Mouse (Mus musculus) CH12.LX (cell line): ENCODE measurements around the gene Hnrnph2. TPM values are rescaled to one million over a fixed set of nuclear protein-coding genes. Genes with fewer than 3 reads are reported as not detected.

ENCODE experiments used
- DNase-seq: peaks from one replicate; pipeline ENCODE4 v3.0.0-alpha.2; 2013; ENCODE audit errors: extremely low read depth
- H3K27ac ChIP-seq: 2 replicates; pipeline ENCODE4 v1.5.1; 2012; ENCODE audit warnings: low read depth, mild to moderate bottlenecking, control low read depth, moderate library complexity; ENCODE audit not compliant: insufficient read depth
- H3K27me3 ChIP-seq: replicated peaks from 2 replicates; pipeline ENCODE3; 2012; ENCODE audit warnings: inconsistent platforms
- H3K36me3 ChIP-seq, 2 experiments: replicated peaks in 1 of 2; 2 replicates each; pipeline versions ENCODE3 to v1.6.1; 2012; ENCODE audit warnings: inconsistent platforms in 1 of 2, low read length in 1 of 2, mild to moderate bottlenecking in 1 of 2, mixed read lengths in 1 of 2, moderate library complexity in 1 of 2; ENCODE audit not compliant: control insufficient read depth in 1 of 2, insufficient read depth in 1 of 2
- H3K4me1 ChIP-seq, 2 experiments: 2 replicates each; pipeline ENCODE4 v1.6.1; 2012; ENCODE audit warnings: inconsistent platforms in 1 of 2, moderate library complexity in 1 of 2; ENCODE audit not compliant: insufficient read depth in 2 of 2, control insufficient read depth in 1 of 2
- H3K4me2 ChIP-seq: 2 replicates; pipeline ENCODE4 v1.6.1; 2012; ENCODE audit warnings: low read depth, mild to moderate bottlenecking, control low read depth; ENCODE audit not compliant: poor library complexity, insufficient read depth, severe bottlenecking
- H3K4me3 ChIP-seq, 3 experiments: fragments of 150-350 bp in 1 of 3; sonication (generic) in 1 of 3; replicated peaks in 1 of 3; 2 replicates each; pipeline versions ENCODE3 to v1.5.1; 2011 to 2012; ENCODE audit warnings: low read depth in 2 of 3, low read length in 2 of 3, mild to moderate bottlenecking in 2 of 3, moderate library complexity in 2 of 3, control low read depth in 1 of 3, improper control_type of control experiment in 1 of 3, inconsistent platforms in 1 of 3, mixed read lengths in 1 of 3; ENCODE audit not compliant: poor library complexity in 1 of 3
- H3K79me2 ChIP-seq: replicated peaks from 2 replicates; pipeline ENCODE4 v1.6.1; 2012; ENCODE audit warnings: mild to moderate bottlenecking, moderate library complexity; ENCODE audit not compliant: control insufficient read depth, poor library complexity, insufficient read depth, severe bottlenecking; ENCODE audit errors: extremely low read depth
- H3K9ac ChIP-seq: 2 replicates; pipeline ENCODE4 v1.6.1; 2012; ENCODE audit warnings: low read depth, mild to moderate bottlenecking, control low read depth, moderate library complexity; ENCODE audit not compliant: insufficient read depth
- H3K9me3 ChIP-seq: replicated peaks from 2 replicates; pipeline ENCODE3; 2012; ENCODE audit warnings: low read length, inconsistent platforms, mixed read lengths
- CHD1 ChIP-seq: IDR thresholded peaks from 2 replicates; pipeline ENCODE4 v1.6.1; 2012; ENCODE audit warnings: low read depth, low read length, improper control_type of control experiment, inconsistent platforms
- CHD2 ChIP-seq: IDR thresholded peaks from 2 replicates; pipeline ENCODE4 v1.6.1; 2011; ENCODE audit warnings: low read length, improper control_type of control experiment
- CTCF ChIP-seq, 2 experiments: IDR thresholded peaks in 1 of 2; conservative IDR thresholded peaks in 1 of 2; 2 replicates each; pipeline ENCODE4 v1.5.1; 2011 to 2012; ENCODE audit warnings: low read depth in 2 of 2, low read length in 2 of 2, improper control_type of control experiment in 1 of 2, inconsistent platforms in 1 of 2, mild to moderate bottlenecking in 1 of 2, moderate library complexity in 1 of 2
- ELF1 ChIP-seq: IDR thresholded peaks from 2 replicates; pipeline ENCODE4 v1.6.1; 2014; ENCODE audit warnings: low read depth, mild to moderate bottlenecking, inconsistent platforms, low read length, improper control_type of control experiment
- EP300 ChIP-seq: IDR thresholded peaks from 2 replicates; pipeline ENCODE4 v1.6.1; 2011; ENCODE audit warnings: low read length, improper control_type of control experiment
- ETS1 ChIP-seq: conservative IDR thresholded peaks from 2 replicates; pipeline ENCODE4 v1.6.1; 2012; ENCODE audit warnings: low read depth, mild to moderate bottlenecking, inconsistent platforms, low read length, improper control_type of control experiment, moderate library complexity
- GABPA ChIP-seq: IDR thresholded peaks from 2 replicates; pipeline ENCODE4 v1.6.1; 2012; ENCODE audit warnings: low read depth, low read length, improper control_type of control experiment, inconsistent platforms; ENCODE audit not compliant: insufficient replicate concordance
- IRF4 ChIP-seq: IDR thresholded peaks from 2 replicates; pipeline ENCODE4 v1.6.1; 2014; ENCODE audit warnings: low read depth, mild to moderate bottlenecking, inconsistent platforms, low read length, improper control_type of control experiment
- JUN ChIP-seq: IDR thresholded peaks from 2 replicates; pipeline ENCODE4 v1.6.1; 2011; ENCODE audit warnings: low read depth, mild to moderate bottlenecking, low read length, improper control_type of control experiment, moderate library complexity; ENCODE audit not compliant: insufficient read depth
- JUND ChIP-seq: conservative IDR thresholded peaks from 2 replicates; pipeline ENCODE4 v1.6.1; 2011; ENCODE audit warnings: low read depth, low read length, improper control_type of control experiment
- MAX ChIP-seq: IDR thresholded peaks from 2 replicates; pipeline ENCODE4 v1.6.1; 2011; ENCODE audit warnings: low read length, improper control_type of control experiment
- MAZ ChIP-seq: IDR thresholded peaks from 2 replicates; pipeline ENCODE4 v1.6.1; 2012; ENCODE audit warnings: low read depth, mild to moderate bottlenecking, inconsistent platforms, low read length, improper control_type of control experiment, moderate library complexity
- MEF2A ChIP-seq: IDR thresholded peaks from 2 replicates; pipeline ENCODE4 v1.6.1; 2014; ENCODE audit warnings: low read depth, mild to moderate bottlenecking, inconsistent platforms, low read length, improper control_type of control experiment, borderline replicate concordance
- MXI1 ChIP-seq: IDR thresholded peaks from 2 replicates; pipeline ENCODE4 v1.6.1; 2011; ENCODE audit warnings: mild to moderate bottlenecking, low read depth, low read length, improper control_type of control experiment
- MYC ChIP-seq: IDR thresholded peaks from 2 replicates; pipeline ENCODE4 v1.6.1; 2011; ENCODE audit warnings: low read depth, mild to moderate bottlenecking, improper control_type of control experiment, low read length
- NELFE ChIP-seq: IDR thresholded peaks from 2 replicates; pipeline ENCODE4 v1.6.1; 2011; ENCODE audit warnings: low read depth, low read length, improper control_type of control experiment
- NRF1 ChIP-seq: IDR thresholded peaks from 2 replicates; pipeline ENCODE4 v1.6.1; 2014; ENCODE audit warnings: low read depth, mild to moderate bottlenecking, inconsistent platforms, low read length, improper control_type of control experiment, moderate library complexity
- PAX5 ChIP-seq: IDR thresholded peaks from 2 replicates; pipeline ENCODE4 v1.6.1; 2012; ENCODE audit warnings: low read length, inconsistent platforms, mixed read lengths
- POLR2A ChIP-seq: IDR thresholded peaks from 2 replicates; pipeline ENCODE4 v1.6.1; 2011; ENCODE audit warnings: low read depth, mild to moderate bottlenecking, improper control_type of control experiment, low read length
- POLR2AphosphoS2 ChIP-seq: IDR thresholded peaks from 2 replicates; pipeline ENCODE4 v1.6.1; 2011; ENCODE audit warnings: low read depth, low read length, improper control_type of control experiment
- RAD21 ChIP-seq: IDR thresholded peaks from 2 replicates; pipeline ENCODE4 v1.6.1; 2011; ENCODE audit warnings: low read depth, mild to moderate bottlenecking, low read length, improper control_type of control experiment, moderate library complexity
- RCOR1 ChIP-seq: conservative IDR thresholded peaks from 2 replicates; pipeline ENCODE4 v1.6.1; 2012; ENCODE audit warnings: low read depth, mild to moderate bottlenecking, inconsistent platforms, low read length, improper control_type of control experiment
- SMC3 ChIP-seq: IDR thresholded peaks from 2 replicates; pipeline ENCODE4 v1.6.1; 2011; ENCODE audit warnings: low read depth, low read length, improper control_type of control experiment
- TBP ChIP-seq: conservative IDR thresholded peaks from 2 replicates; pipeline ENCODE4 v1.6.1; 2011; ENCODE audit warnings: low read depth, low read length, improper control_type of control experiment
- TCF12 ChIP-seq: IDR thresholded peaks from 2 replicates; pipeline ENCODE4 v1.6.1; 2014; ENCODE audit warnings: low read depth, mild to moderate bottlenecking, inconsistent platforms, low read length, improper control_type of control experiment
- UBTF ChIP-seq: IDR thresholded peaks from 2 replicates; pipeline ENCODE4 v1.6.1; 2012; ENCODE audit warnings: low read depth, mild to moderate bottlenecking, inconsistent platforms, low read length, improper control_type of control experiment, moderate library complexity
- USF2 ChIP-seq: conservative IDR thresholded peaks from 2 replicates; pipeline ENCODE4 v1.6.1; 2011; ENCODE audit warnings: low read depth, low read length, improper control_type of control experiment
- ZC3H11A ChIP-seq: IDR thresholded peaks from 2 replicates; pipeline ENCODE4 v1.6.1; 2012; ENCODE audit warnings: low read depth, mild to moderate bottlenecking, inconsistent platforms, low read length, improper control_type of control experiment
- ZKSCAN1 ChIP-seq: IDR thresholded peaks from 2 replicates; pipeline ENCODE4 v1.6.1; 2012; ENCODE audit warnings: low read depth, inconsistent platforms, low read length, improper control_type of control experiment, borderline replicate concordance
- ZMIZ1 ChIP-seq: IDR thresholded peaks from 2 replicates; pipeline ENCODE4 v1.6.1; 2012; ENCODE audit warnings: low read depth, mild to moderate bottlenecking, inconsistent platforms, low read length, improper control_type of control experiment
- dilution Hi-C: fragments of 300-500 bp; cut with MboI; formaldehyde crosslinking; loops from 2 replicates; pipeline ENCODE4 v1.14.3; 2020; ENCODE audit warnings: low sequenced_read_pairs; ENCODE audit not compliant: extremely low pct_unique_long_range_greater_than_20kb, extremely low pct_ligation_motif_present
- in situ Hi-C: fragments of 300-500 bp; cut with MboI; formaldehyde crosslinking; loops from 3 replicates; pipeline ENCODE4 v1.14.3; 2019; ENCODE audit warnings: low sequenced_read_pairs, low pct_ligation_motif_present, low pct_unique_long_range_greater_than_20kb, mixed read lengths
- polyA plus RNA-seq: library from polyadenylated mRNA; unstranded; fragments of >175 nt; gene quantifications from 2 replicates; pipeline ENCODE4 v1.2.1, GENCODE M21; 2012; ENCODE audit warnings: low read depth; ENCODE audit not compliant: insufficient read length
- total RNA-seq, 2 experiments: library from RNA; depleted of rRNA; stranded (reverse); fragments of 300-350 nt in 1 of 2; fragments of >200 nt in 1 of 2; gene quantifications; 2 replicates each; pipeline ENCODE4 v1.2.3; 2012 to 2014

Hnrnph2 gene
- total and polyA plus RNA-seq, 3 experiments = 38.2 to 70.0 (median 57.3) TPM

DNA sequence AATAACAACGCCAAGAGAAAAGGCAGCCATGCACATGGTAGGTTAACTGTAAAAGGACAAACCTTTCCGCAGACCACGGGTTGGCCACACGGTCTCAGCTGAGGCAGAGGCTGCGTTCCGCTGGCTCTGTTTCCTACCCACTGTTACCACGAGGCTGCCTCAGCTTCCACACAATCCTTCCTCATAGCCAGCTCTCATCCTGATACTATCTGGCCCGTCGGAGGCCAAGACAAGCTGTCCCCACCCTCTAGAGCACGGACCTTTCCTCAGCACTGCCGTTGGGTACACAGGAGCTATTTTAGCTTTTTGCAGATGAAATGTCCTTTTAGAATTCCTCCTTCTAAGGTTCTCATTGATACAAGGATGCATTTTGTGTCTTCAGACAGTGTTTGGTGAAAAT, 18.7 kb upstream of the Hnrnph2 start:
- H3K4me2 ChIP-seq = peak overlapping the region; percentile 82
- in situ Hi-C loops (no loop called here), dilution Hi-C loops (no loop called here)
- no peak for TF ChIP-seq IRF4
- TF ChIP-seq ZC3H11A = no peak
- no peak for TF ChIP-seq MEF2A
- no peak for TF ChIP-seq ZKSCAN1
- no peak for TF ChIP-seq CTCF (conservative IDR thresholded peaks at IDR 0.05 in 1 of 2, IDR thresholded peaks at IDR 0.05 in 1 of 2; ENCODE audit: low read depth in 2 of 2, low read length in 2 of 2)
- H3K9ac ChIP-seq = peak overlapping the region; percentile 93
- H3K79me2 ChIP-seq = peaks cover 48% of the 10 kb centered on the region
- H3K27ac ChIP-seq = peak overlapping the region; percentile 85
- H3K4me3 ChIP-seq = peak overlapping the region; percentile 64 to 93 (median 90)
- H3K4me1 ChIP-seq = peaks cover 0 to 7% of the 10 kb centered on the region in 2 experiments; a peak in 1 of 4 replicates
- H3K27me3 ChIP-seq = no peaks in the 10 kb centered on the region
- peaks cover under 1 to 4% of the 10 kb centered on the region in 2 experiments for H3K36me3 ChIP-seq
- no peaks in the 10 kb centered on the region for H3K9me3 ChIP-seq
- DNase-seq = no peak

GRCm38 (mm10) chrX:134582888-134583669, 17.9 kb upstream of the Hnrnph2 start, which contains the start of gene Btk:
TSS of gene Btk (minus strand) at chrX:134583570.
- H3K9ac ChIP-seq = peak within 1 kb of the TSS; percentile 93
- in situ Hi-C loops = no loop called here
- no peaks in the 10 kb centered on the region for H3K27me3 ChIP-seq
- no peaks in the 10 kb centered on the region for H3K9me3 ChIP-seq
- peaks cover 48% of the 10 kb centered on the region for H3K79me2 ChIP-seq
- peak within 1 kb of the TSS; percentile 82 for H3K4me2 ChIP-seq
- dilution Hi-C loops = no loop called here
- peaks cover 3 to 4% of the 10 kb centered on the region in 2 experiments for H3K36me3 ChIP-seq
- peak; percentile 51 for DNase-seq
- H3K27ac ChIP-seq = peak within 1 kb of the TSS; percentile 85
- H3K4me1 ChIP-seq = no peaks in the 10 kb centered on the region; a peak in 1 of 4 replicates
- H3K4me3 ChIP-seq = peak within 1 kb of the TSS; percentile 72 to 93 (median 90)
- TF ChIP-seq ZKSCAN1 = no peak
- TF ChIP-seq MAX = no peak
- 0 out of 2 replicates have a peak, but pooled peaks have one; percentile 9 for TF ChIP-seq MEF2A
- peak; percentile 20; the same call in 1 of the 2 replicates for TF ChIP-seq ELF1
- no peak for TF ChIP-seq POLR2AphosphoS2
- TF ChIP-seq NELFE = peak; percentile 63; the same call in 1 of the 2 replicates
- no peak for TF ChIP-seq UBTF
- 0 out of 2 replicates have a peak, but pooled peaks have one; percentile 30 for TF ChIP-seq ZMIZ1
- peak; percentile 63; the same call in 1 of the 2 replicates for TF ChIP-seq IRF4
- no peak for TF ChIP-seq USF2
- TF ChIP-seq GABPA = no peak
- no peak for TF ChIP-seq NRF1
- no peak for TF ChIP-seq RCOR1
- TF ChIP-seq MYC = no peak
- no peak for TF ChIP-seq ETS1
- peak; percentile 57 for TF ChIP-seq EP300
- TF ChIP-seq MXI1 = 0 out of 2 replicates have a peak, but pooled peaks have one; percentile 31
- no peak for TF ChIP-seq PAX5
- TF ChIP-seq POLR2A = peak; percentile 61
- TF ChIP-seq CHD2 = no peak
- TF ChIP-seq JUND = no peak
- peak; percentile 39; the same call in 1 of the 2 replicates for TF ChIP-seq TCF12
- TF ChIP-seq TBP = peak; percentile 22; the same call in 1 of the 2 replicates
- TF ChIP-seq SMC3 = no peak
- TF ChIP-seq CHD1 = peak; percentile 89; the same call in 1 of the 2 replicates
- no peak for TF ChIP-seq MAZ
- TF ChIP-seq JUN = no peak
- TF ChIP-seq RAD21 = no peak
- TF ChIP-seq CTCF (conservative IDR thresholded peaks at IDR 0.05 in 1 of 2, IDR thresholded peaks at IDR 0.05 in 1 of 2; ENCODE audit: low read depth in 2 of 2, low read length in 2 of 2) = no peak
